Mouse (Mus musculus) embryonic fibroblast, embryonic 13.5 days (primary cell): ENCODE measurements around the gene Kazald1. TPM values are rescaled to one million over a fixed set of nuclear protein-coding genes. Genes with fewer than 3 reads are reported as not detected.

ENCODE experiments used
- H3K27ac ChIP-seq: 2 replicates; pipeline ENCODE4 v1.5.1; 2012; ENCODE audit warnings: low read length, control low read depth, inconsistent platforms; ENCODE audit not compliant: insufficient read depth
- H3K4me1 ChIP-seq: 2 replicates; pipeline ENCODE4 v1.6.1; 2011; ENCODE audit warnings: low read length; ENCODE audit not compliant: control insufficient read depth, insufficient read depth
- H3K4me3 ChIP-seq: 2 replicates; pipeline ENCODE4 v1.5.1; 2011; ENCODE audit warnings: mild to moderate bottlenecking, control low read depth, low read length; ENCODE audit not compliant: insufficient read depth
- CTCF ChIP-seq: IDR thresholded peaks from 2 replicates; pipeline ENCODE4 v1.5.1; 2011; ENCODE audit warnings: mild to moderate bottlenecking, control low read depth, low read length, moderate library complexity, borderline replicate concordance; ENCODE audit not compliant: insufficient read depth
- POLR2A ChIP-seq: IDR thresholded peaks from 2 replicates; pipeline ENCODE4 v1.6.1; 2011; ENCODE audit warnings: low read depth, mild to moderate bottlenecking, control low read depth, low read length, moderate library complexity
- polyA plus RNA-seq: library from polyadenylated mRNA; stranded (reverse); fragments of >200 nt; gene quantifications from 2 replicates; pipeline ENCODE4 v1.2.4, GENCODE M21; 2011; ENCODE audit warnings: low read depth; ENCODE audit not compliant: missing spikeins, insufficient read length

The Kazald1 gene
- polyA plus RNA-seq, 1 experiment = 7.3 TPM

DNA sequence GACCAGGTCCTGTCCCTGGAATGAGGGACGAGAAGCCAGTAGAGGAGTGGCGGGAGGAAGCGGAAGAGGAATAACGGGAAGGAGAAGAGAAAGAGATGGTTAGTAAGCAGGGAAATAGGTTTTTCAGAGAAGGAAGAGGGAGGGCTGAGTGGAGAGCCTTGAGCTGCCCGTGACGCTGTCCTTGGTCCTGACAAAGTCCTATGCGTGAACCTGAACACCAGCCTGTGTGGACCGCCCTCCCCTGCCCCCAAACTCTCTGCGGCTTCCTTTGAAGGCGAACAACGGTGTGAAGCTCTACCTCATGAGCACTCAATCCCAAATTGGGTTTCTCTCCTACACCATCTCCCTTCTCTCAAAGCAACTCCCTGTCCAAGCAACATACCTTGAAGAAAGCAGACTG is 22.8 kb downstream of the Kazald1 start:
- H3K4me3 ChIP-seq = no peak overlapping the region
- H3K4me1 ChIP-seq = no peaks in the 10 kb centered on the region
- H3K27ac ChIP-seq = no peak overlapping the region
- TF ChIP-seq POLR2A (no peak), CTCF (no peak)

DNA sequence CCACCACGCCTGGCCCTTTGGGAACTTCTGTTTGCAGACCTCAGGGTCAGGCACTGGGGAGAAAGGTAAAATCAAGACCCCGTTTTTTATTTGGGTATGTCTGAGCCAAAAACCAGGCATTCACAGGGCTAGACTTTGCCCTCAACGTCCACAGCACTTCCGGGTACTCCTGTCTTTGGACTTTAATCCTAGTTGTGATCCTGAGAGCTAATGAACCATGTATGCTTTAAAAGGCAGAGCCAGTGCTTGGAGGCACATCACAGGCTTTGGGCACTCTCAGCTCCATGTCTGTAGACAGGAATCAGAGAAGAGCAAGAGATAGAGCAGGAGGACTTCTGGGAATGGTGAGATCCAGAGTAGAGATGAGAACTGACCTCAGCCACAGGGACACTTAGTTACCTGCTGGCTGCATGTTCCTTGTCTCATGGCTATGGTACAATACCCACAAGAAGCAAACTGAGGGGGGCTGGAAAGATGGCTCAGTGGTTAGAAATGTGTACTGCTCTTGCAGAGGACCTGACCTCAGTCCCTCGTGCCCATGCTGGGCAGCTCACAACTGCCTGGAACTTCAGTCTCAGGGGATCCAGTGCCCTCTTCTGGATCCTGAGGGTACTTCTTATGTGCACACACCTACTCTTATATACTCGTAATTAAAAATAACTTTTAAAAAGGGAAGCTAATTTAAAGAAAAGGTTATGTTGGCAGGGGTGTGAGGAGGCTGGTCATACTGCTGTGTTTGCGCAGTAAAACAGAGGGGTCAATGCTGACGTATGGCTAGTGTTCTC is 25.6 kb downstream of the Kazald1 start:
- H3K27ac ChIP-seq = no peak overlapping the region
- no peaks in the 10 kb centered on the region for H3K4me1 ChIP-seq
- no peak overlapping the region for H3K4me3 ChIP-seq
- TF ChIP-seq CTCF (no peak), POLR2A (no peak)

- Histone ChIP-seq H3K4me1 (no peaks in the 10 kb centered on the region), H3K4me3 (no peak overlapping the region), H3K27ac (no peak overlapping the region)
- TF ChIP-seq CTCF (no peak), POLR2A (no peak)
Observed at GRCm38 (mm10) chr19:45105591-45105990, 30.6 kb downstream of the Kazald1 start.

DNA sequence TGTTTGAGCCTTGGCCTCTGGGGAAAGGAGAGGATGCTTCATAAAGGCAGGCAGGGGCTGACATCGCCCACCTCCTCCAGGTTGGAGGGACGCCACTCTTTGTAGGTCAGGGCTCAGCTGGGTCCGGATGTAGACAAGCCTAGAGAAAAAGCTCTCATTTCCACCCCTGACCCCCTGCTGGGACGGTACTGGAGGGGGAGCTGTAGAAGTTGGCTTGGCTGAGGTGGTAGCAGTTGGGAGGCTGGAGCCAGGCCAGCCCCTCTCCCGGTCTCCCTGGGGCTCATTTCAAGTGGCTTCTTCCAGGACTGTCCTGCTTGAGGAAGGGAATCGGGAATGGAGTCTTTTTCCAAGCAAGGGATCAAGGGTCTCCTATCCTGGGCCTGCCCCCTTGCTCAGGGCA is 31.6 kb downstream of the Kazald1 start:
- H3K27ac ChIP-seq = no peak overlapping the region
- no peaks in the 10 kb centered on the region for H3K4me1 ChIP-seq
- no peak overlapping the region for H3K4me3 ChIP-seq
- TF ChIP-seq CTCF = no peak
- TF ChIP-seq POLR2A = no peak

GRCm38 (mm10) chr19:45110681-45111080 is 35.6 kb downstream of the Kazald1 start:
- TF ChIP-seq CTCF (no peak), POLR2A (no peak)

GRCm38 (mm10) chr19:45112444-45112843 is 37.4 kb downstream of the Kazald1 start:
- H3K4me3 ChIP-seq = no peak overlapping the region
- H3K4me1 ChIP-seq = no peaks in the 10 kb centered on the region
- TF ChIP-seq POLR2A (no peak), CTCF (no peak)
- H3K27ac ChIP-seq = no peak overlapping the region

More at GRCm38 (mm10) chr19:45110681-45111080, 35.6 kb downstream of the Kazald1 start:
- Histone ChIP-seq H3K27ac (no peak overlapping the region), H3K4me3 (no peak overlapping the region), H3K4me1 (no peaks in the 10 kb centered on the region)

GRCm38 (mm10) chr19:45113791-45114460 is 38.9 kb downstream of the Kazald1 start:
- Histone ChIP-seq H3K27ac (no peak overlapping the region), H3K4me3 (no peak overlapping the region)

DNA sequence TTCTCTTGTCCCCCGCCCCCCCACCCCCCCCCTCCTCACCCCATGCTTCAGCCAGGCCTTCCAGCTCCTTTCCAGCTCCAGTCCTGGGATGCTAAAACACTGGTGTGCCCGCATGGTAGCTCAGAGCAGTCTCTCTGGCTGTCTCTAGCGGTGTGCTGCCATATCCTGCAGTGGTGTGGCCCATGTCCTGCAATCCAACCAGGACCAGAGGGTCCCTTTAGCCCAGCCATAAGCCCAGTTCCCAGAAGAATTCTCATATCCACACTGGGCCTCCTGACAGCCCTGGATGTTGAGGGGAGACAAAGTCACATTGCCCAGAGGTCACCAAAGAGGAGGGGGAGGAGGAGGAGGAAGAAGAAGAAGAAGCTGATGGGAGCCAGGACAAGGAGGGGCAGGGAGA is 39.7 kb downstream of the Kazald1 start:
- no peak overlapping the region for H3K27ac ChIP-seq
- no peak for TF ChIP-seq CTCF
- TF ChIP-seq POLR2A = no peak
- H3K4me1 ChIP-seq = no peaks in the 10 kb centered on the region
- H3K4me3 ChIP-seq = no peak overlapping the region

More at GRCm38 (mm10) chr19:45113791-45114460, 38.9 kb downstream of the Kazald1 start:
- H3K4me1 ChIP-seq = no peaks in the 10 kb centered on the region
- TF ChIP-seq POLR2A (no peak), CTCF (no peak)

DNA sequence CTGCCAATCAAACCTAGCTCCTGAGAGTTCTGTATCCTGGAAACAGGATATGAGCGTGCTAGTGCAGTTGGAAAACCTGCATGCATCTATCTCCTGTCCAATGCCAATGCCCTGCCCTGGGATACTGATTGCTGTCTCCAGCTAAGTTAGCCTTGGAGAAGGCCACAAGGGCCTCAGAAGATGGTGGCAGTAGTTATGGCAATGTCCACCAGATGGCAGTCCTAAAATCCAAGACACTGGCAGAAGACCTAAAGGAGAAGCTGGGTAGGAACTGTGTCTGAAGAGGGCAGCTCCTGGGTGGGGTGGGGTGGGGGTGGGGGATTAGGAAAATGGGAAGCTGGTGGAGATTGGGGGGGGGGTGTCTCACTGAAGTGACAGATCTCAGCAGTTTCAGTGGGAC is 41.8 kb downstream of the Kazald1 start:
- TF ChIP-seq CTCF (peak; percentile 33; the same call in 1 of the 2 replicates), POLR2A (no peak)
- no peak overlapping the region for H3K4me3 ChIP-seq
- H3K4me1 ChIP-seq = no peaks in the 10 kb centered on the region
- no peak overlapping the region for H3K27ac ChIP-seq

Other genes starting within 250 kb of the Kazald1 start
- gene Slf2, start 144.1 kb upstream of the Kazald1 start, polyA plus RNA-seq = 24.5 and 28.0 TPM in 2 replicates
- gene Sema4g, start 86.1 kb upstream of the Kazald1 start, polyA plus RNA-seq = 3.4 and 4.9 TPM in 2 replicates
- gene Twnk, start 69.6 kb upstream of the Kazald1 start, polyA plus RNA-seq = 7.8 and 8.3 TPM in 2 replicates
- gene Mrpl43, start 68.8 kb upstream of the Kazald1 start, polyA plus RNA-seq = 31.1 and 36.9 TPM in 2 replicates
- gene Lzts2, start 60.8 kb upstream of the Kazald1 start, polyA plus RNA-seq = 54.1 and 62.0 TPM in 2 replicates
- 0.42 and 0.74 TPM in 2 replicates for gene Pdzd7, start 29.5 kb upstream of the Kazald1 start, polyA plus RNA-seq
- 94.9 and 96.8 TPM in 2 replicates for gene Sfxn3, start 27.7 kb upstream of the Kazald1 start, polyA plus RNA-seq
- gene Tlx1, start 75.4 kb downstream of the Kazald1 start, polyA plus RNA-seq = not detected in 2 replicates
- gene Lbx1, start 160.6 kb downstream of the Kazald1 start, polyA plus RNA-seq = not detected in 2 replicates